Mouse (Mus musculus) liver, embryonic 14.5 days (tissue): ENCODE measurements around the gene Tmem131l.

Source experiments
- CTCF ChIP-seq: IDR thresholded peaks from 2 replicates; pipeline ENCODE4 v1.5.1; 2016; ENCODE audit warnings: antibody characterized with exemption, low read depth, control low read depth
- EP300 ChIP-seq: IDR thresholded peaks from 2 replicates; pipeline ENCODE4 v1.6.1; 2016; ENCODE audit warnings: antibody characterized with exemption, low read depth

- TF ChIP-seq CTCF: no peak
- no peak for TF ChIP-seq EP300
Measured at GRCm38 (mm10) chr3:83857621-83858020, 182.4 kb downstream of the Tmem131l start.
